Mouse (Mus musculus) macrophage (primary cell): Measurements from ENCODE around the gene Aspscr1. TPM values are rescaled to one million over a fixed set of nuclear protein-coding genes. Genes with fewer than 3 reads are reported as not detected.
A peak's percentile ranks its signal among the peaks of the same experiment; 100 is the strongest.

Experiments
- H3K27ac ChIP-seq: fragments of 350-480 bp; formaldehyde crosslinking; 2 replicates; pipeline ENCODE4 v1.9.0; 2021
- H3K36me3 ChIP-seq: fragments of 350-480 bp; formaldehyde crosslinking; 2 replicates; pipeline ENCODE4 v1.9.0; 2021; ENCODE audit errors: inconsistent target
- H3K4me3 ChIP-seq: fragments of 350-480 bp; formaldehyde crosslinking; 2 replicates; pipeline ENCODE4 v1.9.0; 2021; ENCODE audit errors: inconsistent target
- H3K79me2 ChIP-seq: fragments of 350-480 bp; formaldehyde crosslinking; 2 replicates; pipeline ENCODE4 v1.9.0; 2021; ENCODE audit errors: inconsistent target
- WGBS: methylation state at CpG from one replicate; pipeline ENCODE4 v1.1.7; 2026; ENCODE audit warnings: inconsistent platforms; ENCODE audit not compliant: missing documents; 5-methylcytosine and 5-hydroxymethylcytosine counted together
- polyA plus RNA-seq: library from polyadenylated mRNA; stranded (reverse); fragments of 250-400 nt; gene quantifications from 3 replicates; pipeline ENCODE4 v1.2.4, GENCODE M21; 2018; ENCODE audit warnings: inconsistent platforms

Gene Aspscr1
- polyA plus RNA-seq, 1 experiment from 2014 or later, result 21.6 TPM

- no peak overlapping the region for H3K27ac ChIP-seq
- H3K4me3 ChIP-seq, result no peak overlapping the region
- WGBS, result 91% methylated on average over 7 of the region's 7 CpGs
- H3K36me3 ChIP-seq, result no peaks in the 10 kb centered on the region
- no peaks in the 10 kb centered on the region for H3K79me2 ChIP-seq
These were observed 71.4 kb downstream of the Aspscr1 start for GRCm38 (mm10) chr11:120744121-120744701.

DNA sequence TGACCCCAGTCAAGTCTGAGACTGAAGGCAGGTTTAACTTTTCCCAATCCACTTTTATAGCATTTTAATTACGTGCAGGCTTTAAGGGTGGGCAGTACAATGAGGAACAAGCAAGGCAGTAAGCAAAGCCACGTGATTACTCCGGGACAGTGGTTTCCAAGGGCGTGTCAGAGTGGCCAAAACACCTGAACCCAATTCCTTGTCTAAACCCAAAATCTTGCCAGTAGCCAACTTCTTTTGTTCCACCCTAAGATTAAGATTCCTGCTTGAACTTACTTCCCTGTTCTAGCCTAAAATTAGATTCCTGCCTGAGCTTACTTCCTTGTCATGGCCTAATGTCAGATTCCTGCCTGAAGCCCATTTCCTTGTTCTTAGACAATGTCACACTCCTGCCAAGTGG lies 75.2 kb downstream of the Aspscr1 start:
- Histone ChIP-seq H3K36me3 (no peaks in the 10 kb centered on the region), H3K79me2 (no peaks in the 10 kb centered on the region), H3K27ac (peak overlapping the region; percentile 68), H3K4me3 (no peak overlapping the region)
- WGBS, result 4% methylated on average over 4 of the region's 4 CpGs

DNA sequence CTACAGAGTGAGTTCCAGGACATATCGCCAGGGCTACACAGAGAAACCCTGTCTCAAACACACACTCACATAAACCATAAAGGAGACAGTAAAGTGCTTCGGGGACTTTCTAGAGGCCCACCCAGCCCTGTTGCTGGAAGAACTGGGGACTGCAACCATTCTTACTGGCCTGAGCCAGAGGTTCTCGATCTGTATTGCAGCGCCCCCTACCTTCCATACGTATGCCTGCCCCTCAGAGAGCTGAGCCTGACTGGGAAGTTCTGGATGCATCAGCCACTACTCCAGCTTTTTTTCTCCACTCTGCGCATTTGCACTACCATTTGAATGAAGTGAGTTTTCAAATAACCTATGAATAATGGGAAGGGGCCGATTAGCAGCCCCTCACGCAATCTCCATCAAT lies 76.7 kb downstream of the Aspscr1 start:
- Histone ChIP-seq H3K27ac (no peak overlapping the region), H3K36me3 (no peaks in the 10 kb centered on the region), H3K4me3 (no peak overlapping the region), H3K79me2 (no peaks in the 10 kb centered on the region)
- 58% methylated on average over 8 of the region's 8 CpGs for WGBS

DNA sequence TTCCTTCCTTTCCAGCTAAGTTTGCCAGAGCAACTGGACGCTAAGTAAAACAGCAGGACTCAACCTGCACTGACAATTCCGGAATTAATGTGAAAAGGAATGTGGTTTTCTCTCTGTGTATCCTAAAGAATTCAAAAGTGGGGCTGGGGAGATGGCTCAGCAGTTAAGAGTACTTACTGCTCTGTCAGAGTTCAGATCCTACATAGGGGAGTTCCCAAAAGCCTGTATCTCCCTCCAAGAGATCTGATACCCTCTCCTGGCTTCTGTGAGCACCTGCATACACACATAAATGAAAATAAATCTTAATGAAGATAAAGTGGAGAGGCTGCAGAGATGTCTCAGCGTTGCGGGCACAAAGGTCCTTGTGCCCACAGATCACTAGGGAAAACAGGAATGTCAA lies 78.8 kb downstream of the Aspscr1 start:
- Histone ChIP-seq H3K79me2 (no peaks in the 10 kb centered on the region), H3K36me3 (no peaks in the 10 kb centered on the region), H3K27ac (no peak overlapping the region), H3K4me3 (no peak overlapping the region)
- 95% methylated on average over 4 of the region's 4 CpGs for WGBS

Other genes starting within 250 kb of the Aspscr1 start
- gene Nploc4, start 235.3 kb upstream of the Aspscr1 start, polyA plus RNA-seq, result 38.6 to 47.8 TPM (median 45.8 TPM) in 3 replicates
- gene Tspan10, start 230.3 kb upstream of the Aspscr1 start, polyA plus RNA-seq, result 0.54 to 2.3 TPM (median 1.5 TPM) in 3 replicates
- gene Pde6g, start 219.5 kb upstream of the Aspscr1 start, polyA plus RNA-seq, result 0.32 TPM in 1 of 3 replicates, not detected in the others
- gene Oxld1, start 214.9 kb upstream of the Aspscr1 start, polyA plus RNA-seq, result 2.6 to 10.4 TPM (median 6.3 TPM) in 3 replicates
- gene Ccdc137, start 214.9 kb upstream of the Aspscr1 start, polyA plus RNA-seq, result 11.7 to 12.7 TPM (median 11.8 TPM) in 3 replicates
- gene Arl16, start 205.4 kb upstream of the Aspscr1 start, polyA plus RNA-seq, result 11.8 to 16.5 TPM (median 14.2 TPM) in 3 replicates
- gene Mrpl12, start 188.4 kb upstream of the Aspscr1 start, polyA plus RNA-seq, result 28.2 to 81.1 TPM (median 37.6 TPM) in 3 replicates
- 29.6 to 61.7 TPM (median 44.6 TPM) in 3 replicates for gene Slc25a10, start 181.1 kb upstream of the Aspscr1 start, polyA plus RNA-seq
- gene Gcgr, start 142.3 kb upstream of the Aspscr1 start, polyA plus RNA-seq, result 0.09 TPM in 1 of 3 replicates, not detected in the others
- 36.9 to 60.9 TPM (median 57.7 TPM) in 3 replicates for gene Mcrip1, start 123.2 kb upstream of the Aspscr1 start, polyA plus RNA-seq
- gene Ppp1r27, start 121.8 kb upstream of the Aspscr1 start, polyA plus RNA-seq, result not detected in 3 replicates
- 294 to 442 TPM (median 388 TPM) in 3 replicates for gene P4hb, start 99.7 kb upstream of the Aspscr1 start, polyA plus RNA-seq
- 662 to 966 TPM (median 875 TPM) in 3 replicates for gene Arhgdia, start 91.3 kb upstream of the Aspscr1 start, polyA plus RNA-seq
- gene Alyref, start 74.6 kb upstream of the Aspscr1 start, polyA plus RNA-seq, result 34.3 to 88.6 TPM (median 41.5 TPM) in 3 replicates
- gene Anapc11, start 74.6 kb upstream of the Aspscr1 start, polyA plus RNA-seq, result 40.4 to 78.6 TPM (median 76.2 TPM) in 3 replicates
- gene Npb, start 64.5 kb upstream of the Aspscr1 start, polyA plus RNA-seq, result not detected in 3 replicates
- 23.8 to 69.4 TPM (median 36.2 TPM) in 3 replicates for gene Pcyt2, start 55.0 kb upstream of the Aspscr1 start, polyA plus RNA-seq
- gene Sirt7, start 47.7 kb upstream of the Aspscr1 start, polyA plus RNA-seq, result 37.3 to 77.5 TPM (median 50.4 TPM) in 3 replicates
- gene Mafg, start 39.4 kb upstream of the Aspscr1 start, polyA plus RNA-seq, result 18.1 to 68.2 TPM (median 39.6 TPM) in 3 replicates
- gene Pycr1, start 29.2 kb upstream of the Aspscr1 start, polyA plus RNA-seq, result not detected in 3 replicates
- not detected in 3 replicates for gene Myadml2, start 24.8 kb upstream of the Aspscr1 start, polyA plus RNA-seq
- gene Notum, start 11.8 kb upstream of the Aspscr1 start, polyA plus RNA-seq, result not detected in 3 replicates
- 70.5 to 93.2 TPM (median 84.4 TPM) in 3 replicates for gene Cenpx, start 40.8 kb downstream of the Aspscr1 start, polyA plus RNA-seq
- gene Lrrc45, start 41.0 kb downstream of the Aspscr1 start, polyA plus RNA-seq, result 8.8 to 16.3 TPM (median 8.9 TPM) in 3 replicates
- gene Rac3, start 48.5 kb downstream of the Aspscr1 start, polyA plus RNA-seq, result 5.4 to 14.4 TPM (median 7.5 TPM) in 3 replicates
- 50.0 to 96.7 TPM (median 78.2 TPM) in 3 replicates for gene Dcxr, start 54.3 kb downstream of the Aspscr1 start, polyA plus RNA-seq
- 26.0 to 63.7 TPM (median 28.8 TPM) in 3 replicates for gene Cbr2, start 59.1 kb downstream of the Aspscr1 start, polyA plus RNA-seq
- 3.8 to 12.6 TPM (median 5.1 TPM) in 3 replicates for gene Hmga1b, start 89.8 kb downstream of the Aspscr1 start, polyA plus RNA-seq
- 12.9 to 16.2 TPM (median 15.6 TPM) in 3 replicates for gene Rfng, start 111.2 kb downstream of the Aspscr1 start, polyA plus RNA-seq
- gene Gps1, start 111.3 kb downstream of the Aspscr1 start, polyA plus RNA-seq, result 31.8 to 85.4 TPM (median 49.9 TPM) in 3 replicates
- gene Dus1l, start 123.4 kb downstream of the Aspscr1 start, polyA plus RNA-seq, result 17.1 to 33.6 TPM (median 26.6 TPM) in 3 replicates
- gene Fasn, start 151.6 kb downstream of the Aspscr1 start, polyA plus RNA-seq, result 20.8 to 45.3 TPM (median 23.6 TPM) in 3 replicates